Mouse (Mus musculus): ENCODE measurements around the gene Surf4. TPM values are rescaled to one million over a fixed set of nuclear protein-coding genes. Genes with fewer than 3 reads are reported as not detected.
"Not testable (repeated sequence)": the region's sequence is repeated elsewhere in the genome, so short reads cannot be mapped to it uniquely, and the experiment has no call there.

Gene Surf4
- polyA plus RNA-seq, 1 experiment = 32.3 TPM

DNA sequence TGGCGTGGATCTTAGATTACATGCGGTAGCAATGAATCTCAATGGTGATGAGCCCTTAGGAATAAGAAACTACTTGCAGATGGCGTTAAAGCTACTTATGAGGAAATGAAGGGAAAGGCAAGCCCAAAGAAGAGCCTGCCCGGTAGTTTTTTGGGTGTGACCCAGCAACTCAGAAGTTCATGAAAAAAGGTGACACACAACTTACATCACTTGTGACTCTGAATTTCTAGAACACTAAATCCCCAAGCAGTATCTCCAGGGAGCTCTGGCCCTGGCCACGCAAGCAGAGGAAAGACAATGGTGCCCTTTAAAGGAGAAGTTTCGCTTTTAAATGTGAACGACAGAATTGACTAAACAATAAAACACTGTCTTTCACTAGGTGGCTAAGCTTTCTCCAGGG lies 30.4 kb downstream of the Surf4 start:
- Histone ChIP-seq H3K4me1 (ENCODE audit: control insufficient read depth, insufficient read depth, low read length) (peaks cover 4% of the 10 kb centered on the region; the same call in 1 of the 2 replicates), H3K4me3 (replicated peaks; ENCODE audit: control insufficient read depth, low read depth, low read length) (peak overlapping the region; percentile 95), H3K27ac (ENCODE audit: control insufficient read depth, insufficient read depth, low read depth, low read length, poor library complexity) (peak overlapping the region; percentile 79)
- TF ChIP-seq POLR2A (IDR thresholded peaks at IDR 0.05; ENCODE audit: borderline replicate concordance, control insufficient read depth, low read depth, low read length) (no peak), CTCF (IDR thresholded peaks at IDR 0.05; ENCODE audit: control insufficient read depth, insufficient read depth, low read length) (no peak)
- 6% methylated on average over 7 of the region's 7 CpGs for WGBS

DNA sequence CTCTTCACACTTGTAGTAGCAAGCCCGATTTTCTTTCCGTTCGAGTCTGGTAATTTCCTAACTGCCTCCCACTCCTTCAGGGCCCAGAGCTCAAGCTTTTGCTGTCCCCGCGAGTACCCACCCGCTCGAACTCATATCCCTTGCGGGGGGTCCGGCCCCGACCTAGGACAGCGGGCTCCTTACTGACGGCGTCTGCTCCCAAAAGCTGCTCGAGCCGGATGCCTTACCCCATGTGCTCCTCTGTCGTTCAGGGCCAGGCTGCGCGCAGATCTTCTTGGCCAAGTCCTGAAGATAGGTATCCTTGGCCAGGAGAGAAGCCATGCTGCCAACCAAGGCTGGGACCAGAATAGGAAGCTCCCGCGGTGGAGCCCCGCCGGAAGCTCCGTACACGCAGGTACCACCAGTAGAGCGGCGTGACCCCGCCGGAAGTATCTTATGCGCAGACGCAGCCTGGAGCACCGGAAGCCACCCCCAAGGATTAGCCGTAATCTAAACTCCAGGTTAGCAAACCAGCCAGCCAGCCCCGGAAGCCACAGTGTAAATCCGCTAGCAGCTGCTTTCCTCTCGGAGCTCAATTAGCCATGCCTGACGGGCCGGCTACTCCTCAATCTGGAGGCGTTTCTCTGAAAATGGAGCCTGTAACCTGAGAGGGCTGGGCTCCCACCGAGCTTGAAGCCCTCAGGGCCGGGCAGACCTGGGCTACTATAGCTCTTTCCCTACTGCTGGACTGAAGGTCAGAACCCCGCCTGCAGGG lies 31.1 kb downstream of the Surf4 start, which contains the start of gene Surf6:
Surf6 (minus strand) TSS at position 413 of the 754 bp plus-strand sequence.
- WGBS = under 1% methylated on average over 41 of the region's 41 CpGs
- peaks cover 4% of the 10 kb centered on the region; the same call in 1 of the 2 replicates for H3K4me1 ChIP-seq (ENCODE audit: control insufficient read depth, insufficient read depth, low read length)
- peak within 1 kb of the TSS; percentile 95 for H3K4me3 ChIP-seq (replicated peaks; ENCODE audit: control insufficient read depth, low read depth, low read length)
- TF ChIP-seq CTCF (IDR thresholded peaks at IDR 0.05; ENCODE audit: control insufficient read depth, insufficient read depth, low read length) (no peak), POLR2A (IDR thresholded peaks at IDR 0.05; ENCODE audit: borderline replicate concordance, control insufficient read depth, low read depth, low read length) (peak; percentile 62; the same call in 1 of the 2 replicates)
- peak within 1 kb of the TSS; percentile 79 for H3K27ac ChIP-seq (ENCODE audit: control insufficient read depth, insufficient read depth, low read depth, low read length, poor library complexity)

DNA sequence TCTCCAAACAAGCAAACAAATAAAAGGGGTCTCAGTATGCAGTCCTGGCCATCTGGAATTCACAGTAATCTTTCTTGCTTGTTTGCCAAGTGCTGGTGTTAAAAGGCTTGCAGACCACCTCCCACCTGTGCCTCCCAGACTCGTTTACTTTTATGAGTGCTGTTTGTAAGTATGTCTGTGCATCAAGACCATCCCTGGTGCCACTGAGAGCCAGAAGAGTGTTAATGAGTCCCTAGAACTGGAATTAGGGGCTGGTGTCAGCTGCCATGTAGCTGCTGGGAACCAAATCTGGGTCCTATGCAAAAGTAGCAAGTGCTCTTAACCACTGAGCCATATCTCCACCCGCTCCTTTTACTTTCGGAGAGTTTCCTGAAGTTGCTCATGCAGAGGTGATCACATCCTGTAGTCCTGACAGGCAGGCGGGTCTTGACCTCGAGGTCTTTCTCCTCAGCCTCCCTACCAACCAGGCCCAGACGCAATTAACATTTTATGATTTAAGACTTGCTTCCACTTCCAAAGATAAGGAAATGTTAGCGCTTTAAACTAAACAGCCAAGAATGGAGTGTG lies 31.8 kb downstream of the Surf4 start:
- H3K4me3 ChIP-seq (replicated peaks; ENCODE audit: control insufficient read depth, low read depth, low read length) = peak overlapping the region; percentile 48
- H3K27ac ChIP-seq (ENCODE audit: control insufficient read depth, insufficient read depth, low read depth, low read length, poor library complexity) = no peak overlapping the region
- 6% methylated on average over 7 of the region's 7 CpGs for WGBS
- H3K4me1 ChIP-seq (ENCODE audit: control insufficient read depth, insufficient read depth, low read length) = peaks cover 4% of the 10 kb centered on the region; the same call in 1 of the 2 replicates
- TF ChIP-seq POLR2A (IDR thresholded peaks at IDR 0.05; ENCODE audit: borderline replicate concordance, control insufficient read depth, low read depth, low read length) (no peak), CTCF (IDR thresholded peaks at IDR 0.05; ENCODE audit: control insufficient read depth, insufficient read depth, low read length) (no peak)

DNA sequence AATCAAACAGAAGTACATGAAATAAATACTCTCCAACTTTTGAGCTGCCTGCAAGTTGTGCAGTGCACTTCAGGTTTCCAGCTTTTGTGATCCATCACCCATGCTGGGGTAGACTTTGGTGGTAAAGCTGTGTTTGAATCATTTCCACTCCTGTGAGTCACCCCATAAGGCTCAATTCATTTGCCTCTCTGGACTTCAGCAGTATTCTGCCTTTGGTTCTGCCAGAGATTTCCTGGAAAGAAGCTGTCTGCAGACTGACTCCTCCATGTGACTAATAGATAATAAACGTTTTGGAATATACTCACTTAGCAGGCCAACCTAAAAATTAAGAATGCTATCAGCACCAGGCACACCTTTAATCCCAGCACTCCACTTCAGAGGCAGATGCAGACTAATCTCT lies 33.0 kb downstream of the Surf4 start:
- WGBS = 44% methylated on average over 1 of the region's 1 CpGs
- Histone ChIP-seq H3K4me3 (replicated peaks; ENCODE audit: control insufficient read depth, low read depth, low read length) (no peak overlapping the region), H3K4me1 (ENCODE audit: control insufficient read depth, insufficient read depth, low read length) (peaks cover 4% of the 10 kb centered on the region; the same call in 1 of the 2 replicates), H3K27ac (ENCODE audit: control insufficient read depth, insufficient read depth, low read depth, low read length, poor library complexity) (no peak overlapping the region)
- TF ChIP-seq CTCF (IDR thresholded peaks at IDR 0.05; ENCODE audit: control insufficient read depth, insufficient read depth, low read length) (no peak), POLR2A (IDR thresholded peaks at IDR 0.05; ENCODE audit: borderline replicate concordance, control insufficient read depth, low read depth, low read length) (no peak)

DNA sequence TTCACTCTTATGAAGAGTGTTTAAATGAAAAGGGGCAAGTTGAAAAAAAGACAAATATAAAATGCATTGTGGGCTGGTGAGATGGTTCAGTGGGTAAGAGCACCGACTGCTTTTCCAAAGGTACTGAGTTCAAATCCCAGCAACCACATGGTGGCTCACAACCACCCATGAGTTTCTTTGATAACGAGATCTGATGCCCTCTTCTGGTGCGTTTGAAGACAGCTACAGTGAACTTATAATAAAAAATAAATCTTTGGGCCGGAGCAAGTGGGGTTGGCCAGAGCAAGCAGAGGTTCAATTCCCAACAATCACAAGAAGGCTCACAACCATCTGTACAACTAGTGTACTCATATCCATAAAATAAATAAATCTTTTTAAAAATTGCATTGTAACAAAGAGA lies 37.8 kb downstream of the Surf4 start:
- H3K27ac ChIP-seq (ENCODE audit: control insufficient read depth, insufficient read depth, low read depth, low read length, poor library complexity) = no peak overlapping the region
- H3K4me3 ChIP-seq (replicated peaks; ENCODE audit: control insufficient read depth, low read depth, low read length) = no peak overlapping the region
- WGBS = 81% methylated on average over 4 of the region's 4 CpGs
- H3K4me1 ChIP-seq (ENCODE audit: control insufficient read depth, insufficient read depth, low read length) = no peaks in the 10 kb centered on the region
- no peak for TF ChIP-seq CTCF (IDR thresholded peaks at IDR 0.05; ENCODE audit: control insufficient read depth, insufficient read depth, low read length)
- TF ChIP-seq POLR2A (IDR thresholded peaks at IDR 0.05; ENCODE audit: borderline replicate concordance, control insufficient read depth, low read depth, low read length) = no peak

DNA sequence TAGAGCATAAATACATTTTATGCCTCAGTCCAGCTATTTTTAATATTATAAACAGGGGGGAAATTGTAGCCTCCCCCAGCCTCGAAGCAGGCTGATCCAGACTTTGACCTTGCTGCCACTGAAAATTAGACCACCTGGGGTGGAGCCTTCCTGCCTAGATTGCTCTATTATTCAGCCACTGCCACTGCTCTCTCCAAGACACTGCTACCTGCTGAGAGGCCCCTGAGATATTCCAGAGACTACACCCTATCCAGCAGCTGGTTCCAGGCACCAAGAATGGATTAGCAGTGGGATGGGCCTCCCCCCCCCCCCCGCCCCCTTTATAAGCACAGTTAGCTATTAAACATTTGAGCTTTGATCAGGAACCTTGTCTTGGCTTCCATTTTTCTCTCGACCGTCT lies 47.6 kb downstream of the Surf4 start:
- H3K27ac ChIP-seq (ENCODE audit: control insufficient read depth, insufficient read depth, low read depth, low read length, poor library complexity); H3K4me1 ChIP-seq (ENCODE audit: control insufficient read depth, insufficient read depth, low read length); H3K4me3 ChIP-seq (replicated peaks; ENCODE audit: control insufficient read depth, low read depth, low read length): not testable (repeated sequence)
- WGBS = 78% methylated on average over 4 of the region's 4 CpGs

DNA sequence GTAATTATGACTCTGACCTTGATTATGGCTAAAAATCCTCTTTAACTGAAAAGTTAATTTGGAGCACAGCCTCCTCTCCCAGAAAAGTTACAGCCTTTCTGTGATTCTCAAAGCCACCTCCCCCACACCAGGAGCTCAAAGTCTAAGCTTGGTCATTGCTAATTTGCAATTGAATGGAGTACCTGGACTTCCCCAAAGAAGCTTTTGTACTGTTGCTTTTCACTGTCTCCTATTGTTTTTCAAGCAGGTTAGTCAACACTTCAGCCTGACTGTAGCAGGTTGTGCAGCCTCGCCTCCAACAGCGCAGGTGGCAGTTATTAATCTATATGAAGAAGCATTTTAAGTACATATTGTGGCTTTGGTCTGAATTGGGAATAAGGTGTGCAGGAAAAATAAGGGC lies 48.2 kb downstream of the Surf4 start:
- H3K27ac ChIP-seq (ENCODE audit: control insufficient read depth, insufficient read depth, low read depth, low read length, poor library complexity); H3K4me3 ChIP-seq (replicated peaks; ENCODE audit: control insufficient read depth, low read depth, low read length); H3K4me1 ChIP-seq (ENCODE audit: control insufficient read depth, insufficient read depth, low read length): not testable (repeated sequence)
- 86% methylated on average over 2 of the region's 2 CpGs for WGBS

DNA sequence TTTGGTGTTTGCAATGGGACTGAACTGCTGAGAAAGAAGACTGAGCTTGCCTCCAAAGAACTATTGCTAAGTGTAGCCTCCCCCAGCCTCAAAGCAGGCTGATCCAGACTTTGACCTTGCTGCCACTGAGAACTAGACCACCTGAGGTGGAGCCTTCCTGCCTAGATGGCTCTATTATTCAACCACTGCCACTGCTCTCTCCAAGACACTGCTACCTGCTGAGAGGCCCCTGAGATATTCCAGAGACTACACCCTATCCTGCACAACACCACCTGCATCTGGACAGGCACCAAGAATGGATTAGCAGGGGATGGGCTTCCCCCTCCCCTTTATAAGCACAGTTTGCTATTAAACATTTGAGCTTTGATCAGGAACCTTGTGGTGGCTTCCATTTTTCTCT lies 55.2 kb downstream of the Surf4 start:
- Histone ChIP-seq H3K27ac (ENCODE audit: control insufficient read depth, insufficient read depth, low read depth, low read length, poor library complexity) (no peak overlapping the region), H3K4me3 (replicated peaks; ENCODE audit: control insufficient read depth, low read depth, low read length) (no peak overlapping the region), H3K4me1 (ENCODE audit: control insufficient read depth, insufficient read depth, low read length) (no peaks in the 10 kb centered on the region)
- TF ChIP-seq CTCF (IDR thresholded peaks at IDR 0.05; ENCODE audit: control insufficient read depth, insufficient read depth, low read length) (no peak), POLR2A (IDR thresholded peaks at IDR 0.05; ENCODE audit: borderline replicate concordance, control insufficient read depth, low read depth, low read length) (no peak)

DNA sequence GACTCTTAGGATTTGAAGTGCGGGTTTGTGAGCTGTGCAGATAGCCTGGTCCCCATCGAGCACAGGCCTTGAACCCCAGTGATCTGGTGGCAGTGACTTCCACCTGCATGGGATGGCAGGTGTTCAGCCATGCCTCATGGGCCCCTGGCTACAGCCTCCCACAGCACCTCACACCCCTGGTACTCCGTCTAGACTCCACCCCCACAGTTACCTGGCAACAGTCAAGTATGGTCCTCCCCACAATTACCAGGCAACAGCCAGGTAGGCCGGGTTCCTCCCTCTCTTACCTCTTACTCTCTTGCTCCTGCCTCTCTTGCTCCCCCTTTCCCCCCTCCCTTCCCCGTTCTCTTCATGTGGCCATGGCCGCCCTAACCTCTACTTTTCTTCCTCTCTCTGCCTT lies 63.1 kb downstream of the Surf4 start:
- TF ChIP-seq CTCF (IDR thresholded peaks at IDR 0.05; ENCODE audit: control insufficient read depth, insufficient read depth, low read length) (no peak), POLR2A (IDR thresholded peaks at IDR 0.05; ENCODE audit: borderline replicate concordance, control insufficient read depth, low read depth, low read length) (no peak)
- 68% methylated on average over 6 of the region's 6 CpGs for WGBS

More for the DNA sequence above, 63.1 kb downstream of the Surf4 start:
- Histone ChIP-seq H3K4me3 (replicated peaks; ENCODE audit: control insufficient read depth, low read depth, low read length) (no peak overlapping the region), H3K27ac (ENCODE audit: control insufficient read depth, insufficient read depth, low read depth, low read length, poor library complexity) (no peak overlapping the region), H3K4me1 (ENCODE audit: control insufficient read depth, insufficient read depth, low read length) (no peaks in the 10 kb centered on the region)

Other genes starting within 250 kb of the Surf4 start
- not detected in 2 replicates for gene Abo, start 68.9 kb downstream of the Surf4 start, polyA plus RNA-seq (2011; ENCODE audit: insufficient read depth, insufficient read length, low replicate concordance, missing spikeins)
- gene Surf6, start 31.0 kb downstream of the Surf4 start, polyA plus RNA-seq (2011; ENCODE audit: insufficient read depth, insufficient read length, low replicate concordance, missing spikeins) = 7.5 and 23.5 TPM in 2 replicates
- 13.0 and 13.1 TPM in 2 replicates for gene Med22, start 23.3 kb downstream of the Surf4 start, polyA plus RNA-seq (2011; ENCODE audit: insufficient read depth, insufficient read length, low replicate concordance, missing spikeins)
- 161 and 199 TPM in 2 replicates for gene Rpl7a, start 23.2 kb downstream of the Surf4 start, polyA plus RNA-seq (2011; ENCODE audit: insufficient read depth, insufficient read length, low replicate concordance, missing spikeins)
- gene Surf2, start 17.6 kb downstream of the Surf4 start, polyA plus RNA-seq (2011; ENCODE audit: insufficient read depth, insufficient read length, low replicate concordance, missing spikeins) = 17.7 and 36.9 TPM in 2 replicates
- gene Surf1, start 17.4 kb downstream of the Surf4 start, polyA plus RNA-seq (2011; ENCODE audit: insufficient read depth, insufficient read length, low replicate concordance, missing spikeins) = 32.1 and 58.4 TPM in 2 replicates
- gene Stkld1, start 119 bp upstream of the Surf4 start, polyA plus RNA-seq (2011; ENCODE audit: insufficient read depth, insufficient read length, low replicate concordance, missing spikeins) = 0.70 TPM in 1 of 2 replicates, not detected in the other
- gene Rexo4, start 30.5 kb upstream of the Surf4 start, polyA plus RNA-seq (2011; ENCODE audit: insufficient read depth, insufficient read length, low replicate concordance, missing spikeins) = 17.7 and 29.5 TPM in 2 replicates
- gene Adamts13, start 39.5 kb upstream of the Surf4 start, polyA plus RNA-seq (2011; ENCODE audit: insufficient read depth, insufficient read length, low replicate concordance, missing spikeins) = not detected in 2 replicates
- gene Cacfd1, start 76.0 kb upstream of the Surf4 start, polyA plus RNA-seq (2011; ENCODE audit: insufficient read depth, insufficient read length, low replicate concordance, missing spikeins) = 11.8 and 20.8 TPM in 2 replicates
- 6.3 and 26.1 TPM in 2 replicates for gene Slc2a6, start 94.1 kb upstream of the Surf4 start, polyA plus RNA-seq (2011; ENCODE audit: insufficient read depth, insufficient read length, low replicate concordance, missing spikeins)
- not detected in 2 replicates for gene Mymk, start 138.3 kb upstream of the Surf4 start, polyA plus RNA-seq (2011; ENCODE audit: insufficient read depth, insufficient read length, low replicate concordance, missing spikeins)
- gene Adamtsl2, start 145.5 kb upstream of the Surf4 start, polyA plus RNA-seq (2011; ENCODE audit: insufficient read depth, insufficient read length, low replicate concordance, missing spikeins) = 0.85 TPM in 1 of 2 replicates, not detected in the other
- gene Fam163b, start 208.6 kb upstream of the Surf4 start, polyA plus RNA-seq (2011; ENCODE audit: insufficient read depth, insufficient read length, low replicate concordance, missing spikeins) = not detected in 2 replicates
- gene Dbh, start 231.3 kb upstream of the Surf4 start, polyA plus RNA-seq (2011; ENCODE audit: insufficient read depth, insufficient read length, low replicate concordance, missing spikeins) = not detected in 2 replicates

Measured in bone marrow, adult 2 months (tissue).